Mouse (Mus musculus) cortical plate, adult 2 months (tissue): ENCODE data around the gene Chtf18. TPM values are rescaled to one million over a fixed set of nuclear protein-coding genes. Genes with fewer than 3 reads are reported as not detected.
A peak's percentile ranks its signal among the peaks of the same experiment; 100 is the strongest.

Experiments
- H3K27ac ChIP-seq: fragments of 200-500 bp; 2 replicates; pipeline ENCODE4 v1.5.1; 2012; ENCODE audit warnings: low read length, control low read depth, inconsistent platforms; ENCODE audit not compliant: insufficient read depth
- H3K4me1 ChIP-seq: fragments of 200-500 bp; 2 replicates; pipeline ENCODE4 v1.6.1; 2011; ENCODE audit warnings: low read length; ENCODE audit not compliant: control insufficient read depth, insufficient read depth
- H3K4me3 ChIP-seq: fragments of 200-500 bp; 2 replicates; pipeline ENCODE4 v1.5.1; 2011; ENCODE audit warnings: mild to moderate bottlenecking, low read length, control low read depth; ENCODE audit not compliant: insufficient read depth
- CTCF ChIP-seq: fragments of 200-500 bp; IDR thresholded peaks from 2 replicates; pipeline ENCODE4 v1.5.1; 2011; ENCODE audit warnings: mild to moderate bottlenecking, control low read depth, low read length; ENCODE audit not compliant: insufficient read depth; ENCODE audit errors: extremely low read depth
- POLR2A ChIP-seq: fragments of 200-500 bp; IDR thresholded peaks from 2 replicates; pipeline ENCODE4 v1.6.1; 2011; ENCODE audit warnings: mild to moderate bottlenecking, low read length, control low read depth; ENCODE audit not compliant: insufficient read depth; ENCODE audit errors: extremely low read depth
- polyA plus RNA-seq: library from polyadenylated mRNA; depleted of rRNA; stranded (reverse); fragments of >200 nt; gene quantifications from 2 replicates; pipeline ENCODE4 v1.2.3, GENCODE M21; 2012

Chtf18 gene
- polyA plus RNA-seq, 1 experiment, result 2.3 TPM

GRCm38 (mm10) chr17:25738861-25739260, 11.6 kb upstream of the Chtf18 start:
- H3K4me1 ChIP-seq, result no peaks in the 10 kb centered on the region
- no peak overlapping the region for H3K27ac ChIP-seq
- no peak overlapping the region for H3K4me3 ChIP-seq
- TF ChIP-seq CTCF (no peak), POLR2A (no peak)

- H3K4me3 ChIP-seq, result no peak within 1 kb of the TSS
- no peaks in the 10 kb centered on the region for H3K4me1 ChIP-seq
- no peak within 1 kb of the TSS for H3K27ac ChIP-seq
- TF ChIP-seq POLR2A, result no peak
- no peak for TF ChIP-seq CTCF
Measured at GRCm38 (mm10) chr17:25735745-25736144, 8.5 kb upstream of the Chtf18 start, which contains the start of gene Mslnl. TSS of gene Mslnl (plus strand) at chr17:25736042.

GRCm38 (mm10) chr17:25735246-25735645, 8.0 kb upstream of the Chtf18 start:
- Histone ChIP-seq H3K27ac (no peak overlapping the region), H3K4me3 (no peak overlapping the region), H3K4me1 (no peaks in the 10 kb centered on the region)
- TF ChIP-seq POLR2A (no peak), CTCF (no peak)

GRCm38 (mm10) chr17:25732082-25732481, 4.9 kb upstream of the Chtf18 start:
- Histone ChIP-seq H3K4me1 (peaks cover 2% of the 10 kb centered on the region; the same call in 1 of the 2 replicates), H3K27ac (no peak overlapping the region), H3K4me3 (no peak overlapping the region)
- TF ChIP-seq CTCF (peak; percentile 91), POLR2A (no peak)

GRCm38 (mm10) chr17:25728009-25728270, 721 bp upstream of the Chtf18 start:
- Histone ChIP-seq H3K27ac (no peak overlapping the region), H3K4me3 (peak overlapping the region; percentile 58), H3K4me1 (peaks cover 2% of the 10 kb centered on the region; the same call in 1 of the 2 replicates)
- TF ChIP-seq POLR2A, result no peak
- no peak for TF ChIP-seq CTCF

- H3K4me3 ChIP-seq, result no peak overlapping the region
- TF ChIP-seq POLR2A (no peak), CTCF (no peak)
- H3K4me1 ChIP-seq, result peaks cover 2% of the 10 kb centered on the region; the same call in 1 of the 2 replicates
- H3K27ac ChIP-seq, result no peak overlapping the region
Measured at GRCm38 (mm10) chr17:25725264-25725663, 2.0 kb downstream of the Chtf18 start.

- TF ChIP-seq POLR2A (no peak), CTCF (peak; percentile 49)
- H3K4me1 ChIP-seq, result peaks cover 2% of the 10 kb centered on the region; the same call in 1 of the 2 replicates
- no peak overlapping the region for H3K27ac ChIP-seq
- no peak overlapping the region for H3K4me3 ChIP-seq
Measured at GRCm38 (mm10) chr17:25723919-25724318, 3.3 kb downstream of the Chtf18 start.

- Histone ChIP-seq H3K27ac (no peak overlapping the region), H3K4me1 (no peaks in the 10 kb centered on the region), H3K4me3 (no peak overlapping the region)
- TF ChIP-seq CTCF, result no peak
Measured at GRCm38 (mm10) chr17:25723470-25723869, 3.7 kb downstream of the Chtf18 start.

GRCm38 (mm10) chr17:25721476-25721875, 5.7 kb downstream of the Chtf18 start:
- H3K4me1 ChIP-seq, result no peaks in the 10 kb centered on the region
- TF ChIP-seq POLR2A (no peak), CTCF (no peak)
- no peak overlapping the region for H3K27ac ChIP-seq
- no peak overlapping the region for H3K4me3 ChIP-seq

GRCm38 (mm10) chr17:25717691-25718090, 9.5 kb downstream of the Chtf18 start:
- Histone ChIP-seq H3K4me1 (no peaks in the 10 kb centered on the region), H3K4me3 (peak overlapping the region; percentile 66), H3K27ac (0 out of 2 replicates have a peak overlapping the region, but pooled peaks have one; percentile 47)
- no peak for TF ChIP-seq CTCF
- TF ChIP-seq POLR2A, result no peak
